Mouse (Mus musculus): Measurements from ENCODE around the gene Pth2. TPM values are rescaled to one million over a fixed set of nuclear protein-coding genes. Genes with fewer than 3 reads are reported as not detected.

Gene Pth2
- polyA plus RNA-seq, 1 experiment from 2014 or later = 0.53 TPM

- no peaks in the 10 kb centered on the region for H3K27me3 ChIP-seq (ENCODE audit: control insufficient read depth, insufficient read depth, low read length)
- H3K9me3 ChIP-seq (ENCODE audit: control insufficient read depth, low read length) = no peaks in the 10 kb centered on the region
- H3K27ac ChIP-seq (ENCODE audit: low read depth, low read length) = no peak overlapping the region
- no peak overlapping the region for H3K4me3 ChIP-seq (ENCODE audit: low read depth, low read length)
- no peak overlapping the region for H3K4me2 ChIP-seq
- no peak for ATAC-seq (ENCODE audit: low FRiP score)
- DNase-seq (ENCODE audit: low spot score, missing footprints) = no peak
- H3K36me3 ChIP-seq (ENCODE audit: control insufficient read depth, insufficient read depth, low read length) = no peaks in the 10 kb centered on the region
- no peaks in the 10 kb centered on the region for H3K4me1 ChIP-seq (ENCODE audit: control insufficient read depth, insufficient read depth, low read length)
- H3K9ac ChIP-seq (ENCODE audit: low read length) = no peak overlapping the region
- WGBS = 58% methylated on average over 13 of the region's 13 CpGs
Measured at GRCm38 (mm10) chr7:45195341-45196175, 14.8 kb downstream of the Pth2 start.

DNA sequence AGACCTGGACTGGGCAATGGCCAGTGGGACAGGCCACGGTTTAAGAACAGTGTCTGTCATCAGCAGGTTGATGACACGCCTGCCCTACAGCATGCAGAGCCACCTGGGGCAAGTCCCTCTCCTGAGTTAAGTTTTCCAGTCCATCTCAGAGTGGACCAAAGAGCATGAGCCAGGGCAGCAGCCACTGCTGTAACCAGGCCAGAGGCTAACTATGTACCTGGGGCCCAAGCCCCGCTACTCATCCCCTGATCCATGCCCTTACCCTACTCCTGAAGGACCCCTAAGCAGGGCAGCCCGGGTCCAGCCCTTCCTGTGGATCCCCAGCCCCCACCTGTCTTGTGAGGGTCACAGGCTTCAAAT lies 15.4 kb downstream of the Pth2 start:
- no peaks in the 10 kb centered on the region for H3K9me3 ChIP-seq (ENCODE audit: control insufficient read depth, low read length)
- H3K9ac ChIP-seq (ENCODE audit: low read length) = no peak overlapping the region
- 84% methylated on average over 4 of the region's 4 CpGs for WGBS
- H3K4me1 ChIP-seq (ENCODE audit: control insufficient read depth, insufficient read depth, low read length) = no peaks in the 10 kb centered on the region
- no peak overlapping the region for H3K4me2 ChIP-seq
- ATAC-seq (ENCODE audit: low FRiP score) (no peak), DNase-seq (ENCODE audit: low spot score, missing footprints) (no peak)
- H3K36me3 ChIP-seq (ENCODE audit: control insufficient read depth, insufficient read depth, low read length) = no peaks in the 10 kb centered on the region
- H3K4me3 ChIP-seq (ENCODE audit: low read depth, low read length) = no peak overlapping the region
- no peak overlapping the region for H3K27ac ChIP-seq (ENCODE audit: low read depth, low read length)
- H3K27me3 ChIP-seq (ENCODE audit: control insufficient read depth, insufficient read depth, low read length) = no peaks in the 10 kb centered on the region

DNA sequence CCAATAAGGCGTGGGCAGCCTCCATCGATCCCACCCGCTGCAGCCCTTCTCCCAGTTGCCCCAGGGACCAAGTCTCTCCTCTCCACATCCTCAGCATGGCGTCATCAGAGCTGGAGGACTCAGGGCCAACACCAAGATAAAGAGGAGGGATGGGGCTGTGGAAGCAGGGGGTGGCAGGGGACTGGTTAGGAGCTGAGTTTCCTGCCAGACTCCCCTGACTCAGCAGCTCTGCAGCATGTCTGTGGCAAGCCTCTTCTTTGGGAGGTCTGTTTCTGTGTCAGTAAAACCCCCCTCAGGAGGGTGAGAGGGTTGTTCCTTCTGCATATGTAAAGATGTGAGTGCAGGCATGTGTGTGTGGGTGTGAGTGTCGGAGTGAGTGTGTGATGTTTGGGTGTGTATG lies 16.2 kb downstream of the Pth2 start:
- H3K36me3 ChIP-seq (ENCODE audit: control insufficient read depth, insufficient read depth, low read length) = no peaks in the 10 kb centered on the region
- 79% methylated on average over 5 of the region's 5 CpGs for WGBS
- H3K27me3 ChIP-seq (ENCODE audit: control insufficient read depth, insufficient read depth, low read length) = no peaks in the 10 kb centered on the region
- no peak overlapping the region for H3K27ac ChIP-seq (ENCODE audit: low read depth, low read length)
- no peak overlapping the region for H3K4me2 ChIP-seq
- H3K9me3 ChIP-seq (ENCODE audit: control insufficient read depth, low read length) = no peaks in the 10 kb centered on the region
- H3K4me1 ChIP-seq (ENCODE audit: control insufficient read depth, insufficient read depth, low read length) = no peaks in the 10 kb centered on the region
- DNase-seq (ENCODE audit: low spot score, missing footprints) = no peak
- ATAC-seq (ENCODE audit: low FRiP score) = no peak
- no peak overlapping the region for H3K9ac ChIP-seq (ENCODE audit: low read length)
- H3K4me3 ChIP-seq (ENCODE audit: low read depth, low read length) = no peak overlapping the region

- H3K4me2 ChIP-seq = no peak overlapping the region
Measured at GRCm38 (mm10) chr7:45198435-45198834, 17.6 kb downstream of the Pth2 start.

GRCm38 (mm10) chr7:45198961-45199360 lies 18.2 kb downstream of the Pth2 start:
- 86% methylated on average over 11 of the region's 11 CpGs for WGBS
- no peak overlapping the region for H3K9ac ChIP-seq (ENCODE audit: low read length)
- H3K27ac ChIP-seq (ENCODE audit: low read depth, low read length) = no peak overlapping the region
- H3K9me3 ChIP-seq (ENCODE audit: control insufficient read depth, low read length) = no peaks in the 10 kb centered on the region
- no peaks in the 10 kb centered on the region for H3K36me3 ChIP-seq (ENCODE audit: control insufficient read depth, insufficient read depth, low read length)
- H3K27me3 ChIP-seq (ENCODE audit: control insufficient read depth, insufficient read depth, low read length) = no peaks in the 10 kb centered on the region
- ATAC-seq (ENCODE audit: low FRiP score) = no peak
- H3K4me1 ChIP-seq (ENCODE audit: control insufficient read depth, insufficient read depth, low read length) = no peaks in the 10 kb centered on the region
- DNase-seq (ENCODE audit: low spot score, missing footprints) = no peak
- no peak overlapping the region for H3K4me3 ChIP-seq (ENCODE audit: low read depth, low read length)
- H3K4me2 ChIP-seq = no peak overlapping the region

More at GRCm38 (mm10) chr7:45198435-45198834, 17.6 kb downstream of the Pth2 start:
- ATAC-seq (ENCODE audit: low FRiP score) (peak; percentile 73; the same call in 1 of the 2 replicates), DNase-seq (ENCODE audit: low spot score, missing footprints) (no peak)
- no peak overlapping the region for H3K4me3 ChIP-seq (ENCODE audit: low read depth, low read length)
- no peaks in the 10 kb centered on the region for H3K9me3 ChIP-seq (ENCODE audit: control insufficient read depth, low read length)
- H3K27me3 ChIP-seq (ENCODE audit: control insufficient read depth, insufficient read depth, low read length) = no peaks in the 10 kb centered on the region
- no peaks in the 10 kb centered on the region for H3K36me3 ChIP-seq (ENCODE audit: control insufficient read depth, insufficient read depth, low read length)
- H3K9ac ChIP-seq (ENCODE audit: low read length) = no peak overlapping the region
- no peak overlapping the region for H3K27ac ChIP-seq (ENCODE audit: low read depth, low read length)
- H3K4me1 ChIP-seq (ENCODE audit: control insufficient read depth, insufficient read depth, low read length) = no peaks in the 10 kb centered on the region
- 12% methylated on average over 5 of the region's 5 CpGs for WGBS

GRCm38 (mm10) chr7:45202654-45203053 lies 21.9 kb downstream of the Pth2 start:
- no peaks in the 10 kb centered on the region for H3K4me1 ChIP-seq (ENCODE audit: control insufficient read depth, insufficient read depth, low read length)
- no peaks in the 10 kb centered on the region for H3K27me3 ChIP-seq (ENCODE audit: control insufficient read depth, insufficient read depth, low read length)
- no peak for ATAC-seq (ENCODE audit: low FRiP score)
- no peak overlapping the region for H3K4me3 ChIP-seq (ENCODE audit: low read depth, low read length)
- 63% methylated on average over 10 of the region's 10 CpGs for WGBS
- H3K9ac ChIP-seq (ENCODE audit: low read length) = no peak overlapping the region
- no peaks in the 10 kb centered on the region for H3K9me3 ChIP-seq (ENCODE audit: control insufficient read depth, low read length)
- no peak for DNase-seq (ENCODE audit: low spot score, missing footprints)
- no peak overlapping the region for H3K4me2 ChIP-seq
- H3K36me3 ChIP-seq (ENCODE audit: control insufficient read depth, insufficient read depth, low read length) = no peaks in the 10 kb centered on the region
- H3K27ac ChIP-seq (ENCODE audit: low read depth, low read length) = no peak overlapping the region

DNA sequence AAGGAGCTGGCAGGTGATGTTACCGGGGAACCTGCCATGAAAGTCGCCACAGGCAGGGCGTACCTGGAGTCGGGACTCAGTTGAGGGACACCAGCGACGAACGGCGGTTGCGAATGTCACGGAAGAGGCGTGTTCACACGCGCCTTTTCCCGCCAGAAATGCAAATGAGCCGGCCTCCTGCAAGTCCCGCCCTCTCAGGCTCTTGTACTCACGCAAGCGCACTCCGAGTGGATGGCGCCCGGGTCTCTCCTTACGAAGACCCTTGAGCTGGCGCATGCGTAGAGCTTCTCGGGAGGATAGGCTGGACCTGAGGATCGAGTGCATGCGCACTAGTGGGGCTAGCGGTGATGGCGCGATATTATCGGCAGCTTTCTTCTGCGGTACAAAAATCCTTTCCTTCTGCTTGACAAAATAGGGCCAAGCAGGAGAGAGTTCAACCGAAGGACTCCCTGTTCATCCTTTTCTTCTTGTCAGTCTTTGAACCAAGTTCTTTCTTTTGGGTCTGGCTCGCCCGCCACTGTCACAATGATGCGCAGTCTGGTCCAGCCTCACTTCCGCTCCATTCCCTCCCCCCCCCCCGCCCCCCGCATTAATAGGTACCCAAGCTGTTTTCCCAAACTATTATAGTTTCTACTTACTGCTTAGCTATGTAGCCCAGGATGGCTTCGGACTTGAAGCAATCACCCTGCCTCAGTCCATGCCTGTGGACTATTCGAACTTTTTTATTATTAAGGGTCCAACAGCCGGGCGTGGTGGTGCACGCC lies 23.8 kb downstream of the Pth2 start, which contains the start of gene Ccdc155:
Gene Ccdc155, minus strand, starts transcription at position 513 of the 764 bp plus-strand sequence.
- Histone ChIP-seq H3K27ac (ENCODE audit: low read depth, low read length) (no peak within 1 kb of the TSS), H3K4me3 (ENCODE audit: low read depth, low read length) (peak within 1 kb of the TSS; percentile 28), H3K4me2 (peak within 1 kb of the TSS; percentile 34), H3K9me3 (ENCODE audit: control insufficient read depth, low read length) (peaks cover 4% of the 10 kb centered on the region; the same call in 1 of the 2 replicates), H3K4me1 (ENCODE audit: control insufficient read depth, insufficient read depth, low read length) (no peaks in the 10 kb centered on the region), H3K36me3 (ENCODE audit: control insufficient read depth, insufficient read depth, low read length) (no peaks in the 10 kb centered on the region), H3K27me3 (ENCODE audit: control insufficient read depth, insufficient read depth, low read length) (no peaks in the 10 kb centered on the region), H3K9ac (ENCODE audit: low read length) (peak within 1 kb of the TSS; percentile 49)
- DNase-seq (ENCODE audit: low spot score, missing footprints) (peak; percentile 99), ATAC-seq (ENCODE audit: low FRiP score) (peak; percentile 98)
- WGBS = 9% methylated on average over 44 of the region's 44 CpGs

- peaks cover 12% of the 10 kb centered on the region for H3K27me3 ChIP-seq (ENCODE audit: control insufficient read depth, insufficient read depth, low read length)
- H3K4me3 ChIP-seq (ENCODE audit: low read depth, low read length) = no peak overlapping the region
- ATAC-seq (ENCODE audit: low FRiP score) = no peak
- H3K9ac ChIP-seq (ENCODE audit: low read length) = no peak overlapping the region
- H3K4me1 ChIP-seq (ENCODE audit: control insufficient read depth, insufficient read depth, low read length) = no peaks in the 10 kb centered on the region
- no peaks in the 10 kb centered on the region for H3K36me3 ChIP-seq (ENCODE audit: control insufficient read depth, insufficient read depth, low read length)
- no peak overlapping the region for H3K27ac ChIP-seq (ENCODE audit: low read depth, low read length)
- H3K9me3 ChIP-seq (ENCODE audit: control insufficient read depth, low read length) = peaks cover 4% of the 10 kb centered on the region; the same call in 1 of the 2 replicates
- no peak for DNase-seq (ENCODE audit: low spot score, missing footprints)
- no peak overlapping the region for H3K4me2 ChIP-seq
- 80% methylated on average over 6 of the region's 6 CpGs for WGBS
Measured at GRCm38 (mm10) chr7:45208260-45208659, 27.5 kb downstream of the Pth2 start.

DNA sequence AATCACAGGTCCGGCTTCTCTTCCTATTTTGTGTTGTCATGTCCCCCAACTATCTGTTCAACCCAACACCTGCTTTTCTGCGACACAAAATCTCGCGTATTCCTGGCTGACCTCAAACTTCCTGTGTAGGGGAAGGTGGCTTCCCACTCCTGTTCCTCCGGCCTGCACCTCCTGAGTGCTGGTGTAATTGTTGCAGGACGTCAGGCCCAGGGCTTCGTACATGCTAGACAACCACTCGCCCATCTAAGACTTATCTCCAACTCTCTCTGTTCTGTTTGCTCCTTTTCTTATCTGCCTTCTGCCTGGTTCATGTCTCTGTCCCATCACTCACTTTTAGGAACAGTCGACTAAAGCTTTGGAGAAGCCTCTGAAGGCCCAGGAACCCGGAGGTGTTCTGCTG lies 30.3 kb downstream of the Pth2 start:
- 82% methylated on average over 10 of the region's 10 CpGs for WGBS
- Histone ChIP-seq H3K9ac (ENCODE audit: low read length) (no peak overlapping the region), H3K36me3 (ENCODE audit: control insufficient read depth, insufficient read depth, low read length) (no peaks in the 10 kb centered on the region), H3K4me3 (ENCODE audit: low read depth, low read length) (no peak overlapping the region), H3K27ac (ENCODE audit: low read depth, low read length) (no peak overlapping the region), H3K27me3 (ENCODE audit: control insufficient read depth, insufficient read depth, low read length) (peaks cover 12% of the 10 kb centered on the region), H3K4me2 (no peak overlapping the region), H3K4me1 (ENCODE audit: control insufficient read depth, insufficient read depth, low read length) (no peaks in the 10 kb centered on the region), H3K9me3 (ENCODE audit: control insufficient read depth, low read length) (peaks cover 4% of the 10 kb centered on the region; the same call in 1 of the 2 replicates)
- no peak for DNase-seq (ENCODE audit: low spot score, missing footprints)
- ATAC-seq (ENCODE audit: low FRiP score) = no peak

All from midbrain, embryonic 11.5 days (tissue).